Mouse (Mus musculus): Measurements from ENCODE around the gene Pla2g4d. TPM values are rescaled to one million over a fixed set of nuclear protein-coding genes. Genes with fewer than 3 reads are reported as not detected.

Pla2g4d gene
- polyA plus RNA-seq (2021; fragmentation: Nextera tagmentation), result 0.04 TPM in 1 of 2 replicates, not detected in the other
- long read RNA-seq, experiment 1, result 0 reads
- long read RNA-seq, experiment 2, result 0 reads

GRCm38 (mm10) chr2:120288995-120289394 lies at the start of gene Pla2g4d:
Gene Pla2g4d, minus strand, starts transcription at chr2:120289197.

DNA sequence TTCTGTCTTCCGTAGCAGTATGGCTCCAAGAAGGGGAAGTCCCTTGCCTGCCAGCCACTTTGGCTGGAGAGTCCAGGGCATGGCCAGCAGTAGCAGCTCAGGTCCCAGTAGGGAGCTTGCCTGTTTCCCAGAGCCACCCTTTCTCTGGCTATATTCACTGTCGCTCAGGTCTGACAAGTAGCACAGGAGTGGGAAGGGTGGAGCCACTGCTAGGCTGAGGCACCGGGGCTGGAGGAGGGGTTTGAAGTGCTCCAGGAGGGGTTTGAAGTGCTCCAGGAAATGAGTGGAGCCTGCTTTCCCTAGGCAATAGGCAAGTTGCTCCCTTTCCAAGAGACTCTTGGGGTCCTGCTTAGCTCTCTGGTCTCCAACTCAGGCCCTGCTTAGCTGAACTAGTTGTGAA lies 25.0 kb upstream of the Pla2g4d start, which contains the start of gene Pla2g4f:
Pla2g4f (minus strand) TSS at position 190 of the 400 bp plus-strand sequence.

DNA sequence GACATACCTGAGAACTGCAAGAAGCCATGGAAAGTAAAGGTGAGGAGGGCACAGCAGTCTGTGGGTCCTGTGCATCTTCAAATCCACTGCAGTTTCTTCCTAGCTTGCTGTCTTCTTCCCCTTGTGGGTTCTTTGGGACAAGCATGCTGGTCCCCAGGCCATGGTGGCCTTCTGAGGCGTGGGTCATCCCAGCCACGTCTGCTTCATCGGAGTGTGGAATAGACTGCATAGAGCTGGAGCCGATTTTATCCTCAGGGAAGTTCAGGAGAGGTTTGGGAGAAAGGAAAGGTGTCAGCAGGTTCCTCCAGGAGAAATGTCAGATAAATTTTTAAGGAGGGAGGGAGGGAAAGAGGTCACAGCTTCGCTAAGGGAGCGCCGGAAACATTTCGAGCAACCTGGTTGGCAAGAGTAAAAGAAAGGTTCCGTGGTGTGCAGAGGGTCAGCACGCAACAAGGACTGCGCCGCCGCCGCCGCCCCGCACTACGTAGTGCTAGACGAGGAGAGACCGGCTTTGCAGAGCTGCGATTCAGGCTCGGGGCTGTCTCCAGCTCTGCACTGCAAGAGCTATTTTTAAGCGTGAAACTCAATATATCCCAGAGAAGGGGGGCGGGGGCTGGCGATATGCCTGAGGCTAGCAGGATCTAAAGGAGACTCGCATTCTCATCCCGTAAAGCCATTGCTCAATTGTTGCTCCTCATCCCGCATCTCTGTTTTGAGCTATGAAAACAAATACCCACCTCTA lies 44.1 kb downstream of the Pla2g4d start, which contains the start of gene Pla2g4e:
Pla2g4e (minus strand) TSS at position 657 of the 742 bp plus-strand sequence.

Other genes with a start within 250 kb of the Pla2g4d start
- gene Ehd4, start 134.6 kb downstream of the Pla2g4d start, polyA plus RNA-seq (2021; fragmentation: Nextera tagmentation), result 7.5 and 8.0 TPM in 2 replicates
- 1.4 and 2.5 TPM in 2 replicates for gene Pla2g4e, start 43.9 kb downstream of the Pla2g4d start, polyA plus RNA-seq (2021; fragmentation: Nextera tagmentation)
- not detected in 2 replicates for gene Pla2g4f, start 25.0 kb upstream of the Pla2g4d start, polyA plus RNA-seq (2021; fragmentation: Nextera tagmentation)
- gene Vps39, start 63.9 kb upstream of the Pla2g4d start, polyA plus RNA-seq (2021; fragmentation: Nextera tagmentation), result 25.0 and 26.8 TPM in 2 replicates
- gene Ganc, start 114.7 kb upstream of the Pla2g4d start, polyA plus RNA-seq (2021; fragmentation: Nextera tagmentation), result 4.7 and 5.8 TPM in 2 replicates
- gene Tmem87a, start 114.9 kb upstream of the Pla2g4d start, polyA plus RNA-seq (2021; fragmentation: Nextera tagmentation), result 2.5 and 4.1 TPM in 2 replicates
- gene Capn3, start 166.8 kb upstream of the Pla2g4d start, polyA plus RNA-seq (2021; fragmentation: Nextera tagmentation), result 10.4 TPM in 2 replicates

Data from layer of hippocampus, adult 6 months (tissue).